Mouse (Mus musculus) kidney, adult 18-20 months (tissue): ENCODE measurements around the gene Galnt2.

Source experiments
- DNase-seq: peaks from one replicate; pipeline ENCODE4 v3.0.0; 2021

Gene Galnt2

GRCm38 (mm10) chr8:124273606-124274218, 42.5 kb downstream of the Galnt2 start:
- DNase-seq = no peak

DNA sequence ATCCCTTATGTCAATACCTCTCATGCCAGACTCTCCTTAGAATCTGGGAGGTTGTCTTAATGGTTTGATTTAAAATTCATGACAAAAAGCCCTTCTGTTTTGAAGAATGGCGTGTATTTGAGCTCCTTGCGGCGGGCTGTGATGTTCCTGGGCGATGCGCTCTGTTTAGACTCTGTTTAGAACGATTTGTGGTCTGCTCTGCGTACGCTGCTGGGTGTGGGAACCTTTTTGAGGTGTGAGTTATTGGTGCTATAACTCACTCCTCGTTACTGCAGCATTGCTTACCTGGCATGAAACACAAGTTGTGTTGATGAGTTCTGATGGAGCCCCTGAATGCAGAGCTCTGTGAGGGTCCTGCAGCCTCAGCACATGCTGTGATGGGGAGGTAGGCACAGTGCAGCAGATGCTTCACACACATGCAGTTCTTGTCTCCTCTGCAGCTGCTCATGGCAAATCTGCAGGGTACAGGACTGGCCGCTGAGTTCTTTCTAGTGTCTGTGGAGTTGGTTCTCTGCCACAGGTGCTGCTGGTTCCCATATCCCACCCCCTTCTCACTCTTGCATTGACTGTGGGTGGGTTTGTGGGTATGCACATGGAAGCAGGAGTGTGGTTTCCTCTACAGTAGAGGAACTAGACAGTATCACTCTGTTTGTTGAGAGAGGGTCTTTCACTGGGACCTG, 43.4 kb downstream of the Galnt2 start:
- DNase-seq = no peak

- DNase-seq = no peak
These were observed 44.3 kb downstream of the Galnt2 start for GRCm38 (mm10) chr8:124275377-124276071.

DNA sequence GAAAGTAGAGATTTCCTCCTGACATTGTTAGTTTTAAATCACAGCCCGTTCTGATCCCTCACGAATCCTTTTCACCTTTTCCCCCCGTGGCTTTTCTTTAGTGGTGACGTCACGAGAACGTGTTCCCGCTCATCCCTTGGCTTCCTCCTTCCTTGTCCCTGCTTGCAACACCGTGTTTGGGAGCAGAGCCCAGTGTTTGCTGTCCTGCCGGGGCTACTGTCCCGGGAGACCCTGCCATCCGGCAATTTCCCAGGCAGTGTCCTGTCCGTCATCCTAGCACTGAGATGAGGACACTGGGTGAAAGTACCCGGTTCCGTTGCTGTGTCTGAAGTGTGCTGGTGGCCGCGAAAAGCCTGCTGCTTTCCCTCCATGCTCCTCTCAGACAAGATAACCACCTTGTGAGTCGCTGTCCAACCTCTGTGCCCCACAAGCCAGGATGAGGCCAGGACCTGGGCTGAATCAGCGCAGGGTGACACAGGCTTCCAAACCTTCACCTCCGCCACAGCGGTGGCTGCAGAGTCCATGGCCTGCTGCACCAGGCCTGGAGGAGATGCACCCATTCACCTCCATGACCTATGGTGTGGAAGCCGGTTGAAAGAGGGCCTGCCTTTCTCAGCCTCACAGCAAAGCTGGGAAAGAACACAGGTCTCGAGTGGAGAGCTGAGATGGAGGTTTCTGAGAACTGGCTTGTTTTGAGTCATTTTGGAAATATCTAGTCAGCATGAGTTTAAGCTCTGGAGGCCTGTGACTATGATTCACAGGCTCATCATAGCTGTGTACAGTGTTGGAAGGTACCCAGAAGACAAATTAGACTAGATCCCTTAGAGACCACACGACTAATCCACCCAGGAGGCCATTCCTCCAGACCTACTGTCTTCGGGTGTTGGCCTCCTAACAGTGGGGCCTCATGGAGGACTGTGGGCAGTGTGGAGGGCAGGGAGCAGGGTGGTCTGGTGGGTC, 47.0 kb downstream of the Galnt2 start:
- no peak for DNase-seq

- peak; percentile 36 for DNase-seq
These were observed 47.9 kb downstream of the Galnt2 start for GRCm38 (mm10) chr8:124278956-124279689.

GRCm38 (mm10) chr8:124279690-124279985, 48.4 kb downstream of the Galnt2 start:
- no peak for DNase-seq

DNA sequence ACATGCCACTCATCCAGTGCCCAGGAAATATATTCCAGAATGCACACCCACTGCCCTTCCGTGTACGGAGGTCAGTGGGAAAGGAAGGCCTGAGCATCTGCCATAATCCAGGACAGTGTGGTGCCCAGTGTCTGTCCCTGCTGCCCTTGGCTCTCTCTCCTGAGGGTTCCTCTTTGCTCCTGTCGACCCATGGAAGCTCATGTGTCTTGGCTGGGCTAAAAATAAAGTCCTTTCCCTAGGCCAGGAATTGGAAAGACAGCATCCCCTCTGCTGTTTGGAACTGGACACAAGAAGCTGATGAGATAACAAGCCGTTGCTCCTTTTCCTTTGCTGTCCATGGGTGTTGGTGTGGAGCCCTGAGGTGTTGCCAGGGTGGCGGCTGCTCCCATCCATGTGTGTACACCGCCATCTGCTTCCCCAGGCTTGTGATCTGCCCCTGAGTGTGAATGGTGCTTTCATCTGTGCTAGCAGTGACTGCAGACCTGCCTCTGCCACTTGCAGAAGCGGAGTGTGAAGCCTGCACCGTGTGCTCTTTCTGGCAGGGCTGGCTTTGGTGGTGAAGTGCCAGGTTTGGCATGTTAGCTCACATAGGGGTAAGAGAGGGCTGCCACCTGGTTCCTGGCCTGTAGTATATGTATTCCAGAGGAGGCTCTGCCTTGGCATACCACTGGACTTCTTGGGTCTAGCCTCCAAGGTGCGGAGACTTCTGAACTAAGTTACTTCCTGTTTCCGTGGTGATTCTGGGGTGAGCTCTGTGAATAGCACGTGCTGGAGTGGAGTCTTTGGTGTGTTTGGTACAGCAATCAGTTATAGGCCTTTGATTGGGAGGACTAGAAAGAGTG, 50.7 kb downstream of the Galnt2 start:
- no peak for DNase-seq

GRCm38 (mm10) chr8:124282878-124283630, 51.9 kb downstream of the Galnt2 start:
- no peak for DNase-seq

DNA sequence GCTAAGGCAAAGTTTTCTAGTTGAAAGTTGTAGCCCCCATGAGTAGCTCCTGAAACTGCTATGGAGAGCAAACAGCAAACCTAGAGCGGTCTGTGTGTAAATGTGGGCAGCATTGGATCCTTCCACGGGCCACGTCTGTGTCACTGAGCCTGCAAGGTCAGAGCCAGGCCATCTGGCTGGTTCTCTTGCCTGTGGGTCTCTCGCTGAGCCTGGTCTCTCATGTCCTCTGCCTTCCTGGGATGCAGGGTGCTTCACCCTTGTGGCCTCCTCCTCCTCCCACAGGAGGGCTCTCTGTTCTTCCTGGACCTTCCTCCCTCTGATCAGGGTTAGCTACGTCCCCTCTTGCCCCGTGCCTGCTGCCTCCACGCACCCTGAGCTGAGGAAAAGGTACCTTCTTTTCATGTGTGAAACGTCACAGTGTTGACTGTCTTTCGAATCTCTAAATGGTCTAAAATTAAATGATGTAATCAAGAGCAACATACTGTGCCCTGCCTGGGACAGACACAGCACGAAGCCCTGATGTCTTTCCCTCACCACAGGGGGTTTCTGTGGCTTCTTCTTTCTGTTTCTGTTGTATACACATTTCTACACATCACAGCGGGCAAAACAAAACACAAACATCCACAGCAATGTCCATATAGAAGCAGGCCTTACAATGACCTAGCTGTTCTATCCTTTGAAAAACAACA, 52.6 kb downstream of the Galnt2 start:
- no peak for DNase-seq

- no peak for DNase-seq
These were observed 53.1 kb downstream of the Galnt2 start for GRCm38 (mm10) chr8:124284333-124284711.

DNA sequence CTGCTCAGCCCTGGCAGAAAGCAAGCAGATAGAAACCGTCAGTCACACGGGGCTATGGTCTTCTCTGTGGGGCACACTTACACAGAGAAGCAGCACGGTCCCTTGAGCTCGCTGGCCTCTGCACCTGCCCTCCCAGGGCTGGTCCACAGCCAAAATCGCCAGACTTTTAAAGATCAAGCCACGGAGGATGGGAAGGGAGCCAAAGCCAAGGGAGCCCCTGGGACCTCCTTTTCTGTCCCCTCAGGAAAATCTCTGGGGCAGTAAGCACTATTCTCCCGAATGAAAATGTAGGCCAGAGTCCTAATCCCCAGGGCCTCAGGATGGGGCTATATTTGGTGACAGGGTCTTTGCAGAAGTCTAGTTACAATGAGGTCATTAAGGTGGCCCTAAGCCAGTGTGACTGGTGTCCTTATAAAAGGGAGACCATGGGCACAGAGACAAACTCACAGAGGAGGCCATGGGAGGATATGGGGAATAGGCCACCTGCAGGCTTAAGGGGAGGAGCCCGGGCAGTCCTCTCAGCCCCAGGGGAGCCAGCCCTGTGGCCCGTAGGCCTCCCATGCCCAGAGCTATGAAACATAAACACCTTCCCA, 53.9 kb downstream of the Galnt2 start:
- peak; percentile 79 for DNase-seq

DNA sequence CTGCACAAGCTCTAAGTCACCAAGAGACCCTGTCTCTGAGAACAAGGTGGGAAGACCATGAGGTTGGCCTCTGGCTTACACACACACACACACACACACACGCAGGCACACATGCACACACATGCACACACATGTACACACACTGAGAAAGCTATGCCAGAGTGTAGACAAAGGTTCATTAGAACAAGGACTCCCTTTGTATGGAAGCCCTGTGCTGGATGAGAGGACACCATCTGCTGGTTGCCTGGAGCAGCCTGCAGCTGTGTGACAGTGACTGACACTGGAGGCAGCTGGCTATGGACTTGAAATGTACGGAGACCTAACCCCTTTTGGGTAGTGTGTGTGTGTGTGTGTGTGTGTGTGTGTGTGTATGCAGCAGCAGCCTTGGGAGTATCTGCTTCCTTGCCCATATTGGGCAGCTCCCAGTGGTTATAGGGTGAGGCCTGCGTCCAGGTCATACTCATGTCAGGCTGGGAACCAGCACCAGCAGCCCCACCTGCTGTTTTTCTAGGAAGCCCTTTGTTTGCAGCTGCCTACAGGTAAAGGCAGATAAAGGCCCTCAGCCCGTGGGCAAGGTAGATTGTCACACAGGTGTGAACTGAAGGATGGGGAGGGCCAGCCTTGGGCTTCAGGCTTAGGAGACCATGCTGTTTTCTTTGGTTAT, 55.4 kb downstream of the Galnt2 start:
- peak; percentile 19 for DNase-seq

DNA sequence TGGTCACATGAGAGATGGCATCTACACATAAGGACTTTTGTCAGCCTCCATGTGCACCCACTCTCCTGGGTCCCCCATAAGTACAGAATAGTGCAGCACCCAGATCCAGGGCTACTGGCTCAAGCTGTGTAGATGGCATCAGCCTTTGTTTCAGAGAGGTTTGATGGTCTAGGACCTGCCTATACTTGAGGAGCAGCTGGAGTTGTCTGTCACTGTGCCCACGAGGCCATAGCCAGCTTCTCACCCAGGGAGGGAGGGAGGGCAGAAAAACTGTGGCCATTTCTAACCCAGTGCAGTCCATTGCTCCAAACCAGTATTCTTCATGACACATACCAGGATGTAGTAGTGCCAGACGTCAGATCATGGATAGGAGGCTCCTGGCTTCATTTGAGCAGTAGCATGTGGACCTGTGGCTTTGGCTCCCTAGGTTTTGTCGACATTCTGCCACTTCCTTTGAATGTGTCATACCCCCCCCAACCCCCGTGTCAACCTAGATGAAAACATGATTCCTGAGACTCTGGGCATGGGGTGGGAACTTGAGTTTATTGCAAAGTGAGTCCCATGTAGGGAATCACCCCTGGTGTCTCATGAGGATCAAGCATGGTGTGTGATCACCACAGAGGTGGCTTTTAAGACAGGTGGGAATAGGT, 57.1 kb downstream of the Galnt2 start:
- no peak for DNase-seq

GRCm38 (mm10) chr8:124289481-124290050, 58.4 kb downstream of the Galnt2 start:
- DNase-seq = no peak

GRCm38 (mm10) chr8:124290911-124291691, 59.9 kb downstream of the Galnt2 start:
- DNase-seq = no peak

- no peak for DNase-seq
These were observed 60.5 kb downstream of the Galnt2 start for GRCm38 (mm10) chr8:124291693-124292092.

- DNase-seq = no peak
These were observed 61.8 kb downstream of the Galnt2 start for GRCm38 (mm10) chr8:124292965-124293364.
